Mouse (Mus musculus): Measurements from ENCODE around the gene Pard3. TPM values are rescaled to one million over a fixed set of nuclear protein-coding genes. Genes with fewer than 3 reads are reported as not detected.
"Not testable (repeated sequence)": the region's sequence is repeated elsewhere in the genome, so short reads cannot be mapped to it uniquely, and the experiment has no call there.

Pard3 gene
- polyA plus RNA-seq, 1 experiment from 2014 or later: 12.7 TPM

- 55% methylated on average over 3 of the region's 3 CpGs for WGBS
- ATAC-seq (replicated peaks; ENCODE audit: extremely low read depth, insufficient read depth, low FRiP score): no peak
- Histone ChIP-seq H3K9ac (ENCODE audit: low read length) (no peak overlapping the region), H3K4me2 (ENCODE audit: low read depth, low read length) (no peak overlapping the region), H3K4me3 (ENCODE audit: low read length) (no peak overlapping the region), H3K27me3 (ENCODE audit: control insufficient read depth, insufficient read depth, low read length) (no peaks in the 10 kb centered on the region), H3K36me3 (ENCODE audit: control insufficient read depth, insufficient read depth) (no peaks in the 10 kb centered on the region), H3K9me3 (replicated peaks; ENCODE audit: control insufficient read depth, low read length) (no peaks in the 10 kb centered on the region), H3K27ac (ENCODE audit: low read length) (no peak overlapping the region), H3K4me1 (ENCODE audit: control insufficient read depth, insufficient read depth, low read length) (peaks cover 14% of the 10 kb centered on the region)
These were observed 95.8 kb downstream of the Pard3 start for GRCm38 (mm10) chr8:127159421-127159966.

GRCm38 (mm10) chr8:127161854-127162253 lies 98.2 kb downstream of the Pard3 start:
- ATAC-seq (replicated peaks; ENCODE audit: extremely low read depth, insufficient read depth, low FRiP score): no peak
- no peaks in the 10 kb centered on the region for H3K36me3 ChIP-seq (ENCODE audit: control insufficient read depth, insufficient read depth)

GRCm38 (mm10) chr8:127162821-127163220 lies 99.1 kb downstream of the Pard3 start:
- 71% methylated on average over 1 of the region's 1 CpGs for WGBS
- H3K4me3 ChIP-seq (ENCODE audit: low read length): no peak overlapping the region
- no peak overlapping the region for H3K4me2 ChIP-seq (ENCODE audit: low read depth, low read length)
- H3K4me1 ChIP-seq (ENCODE audit: control insufficient read depth, insufficient read depth, low read length): peaks cover 4% of the 10 kb centered on the region; the same call in 1 of the 2 replicates
- H3K27me3 ChIP-seq (ENCODE audit: control insufficient read depth, insufficient read depth, low read length): no peaks in the 10 kb centered on the region
- no peak for ATAC-seq (replicated peaks; ENCODE audit: extremely low read depth, insufficient read depth, low FRiP score)
- no peaks in the 10 kb centered on the region for H3K36me3 ChIP-seq (ENCODE audit: control insufficient read depth, insufficient read depth)
- H3K9ac ChIP-seq (ENCODE audit: low read length): no peak overlapping the region
- no peaks in the 10 kb centered on the region for H3K9me3 ChIP-seq (replicated peaks; ENCODE audit: control insufficient read depth, low read length)
- H3K27ac ChIP-seq (ENCODE audit: low read length): no peak overlapping the region

More at GRCm38 (mm10) chr8:127161854-127162253, 98.2 kb downstream of the Pard3 start:
- no peaks in the 10 kb centered on the region for H3K27me3 ChIP-seq (ENCODE audit: control insufficient read depth, insufficient read depth, low read length)
- H3K27ac ChIP-seq (ENCODE audit: low read length): no peak overlapping the region
- H3K9ac ChIP-seq (ENCODE audit: low read length): no peak overlapping the region
- no peak overlapping the region for H3K4me3 ChIP-seq (ENCODE audit: low read length)
- H3K9me3 ChIP-seq (replicated peaks; ENCODE audit: control insufficient read depth, low read length): no peaks in the 10 kb centered on the region
- WGBS: 83% methylated on average over 7 of the region's 7 CpGs
- H3K4me1 ChIP-seq (ENCODE audit: control insufficient read depth, insufficient read depth, low read length): peaks cover 11% of the 10 kb centered on the region
- H3K4me2 ChIP-seq (ENCODE audit: low read depth, low read length): no peak overlapping the region

GRCm38 (mm10) chr8:127164326-127165280 lies 100.9 kb downstream of the Pard3 start:
- no peak for ATAC-seq (replicated peaks; ENCODE audit: extremely low read depth, insufficient read depth, low FRiP score)
- Histone ChIP-seq H3K4me3 (ENCODE audit: low read length) (no peak overlapping the region), H3K9me3 (replicated peaks; ENCODE audit: control insufficient read depth, low read length) (no peaks in the 10 kb centered on the region), H3K4me1 (ENCODE audit: control insufficient read depth, insufficient read depth, low read length) (peaks cover 4% of the 10 kb centered on the region; the same call in 1 of the 2 replicates), H3K27ac (ENCODE audit: low read length) (no peak overlapping the region), H3K9ac (ENCODE audit: low read length) (no peak overlapping the region), H3K27me3 (ENCODE audit: control insufficient read depth, insufficient read depth, low read length) (no peaks in the 10 kb centered on the region), H3K4me2 (ENCODE audit: low read depth, low read length) (no peak overlapping the region), H3K36me3 (ENCODE audit: control insufficient read depth, insufficient read depth) (no peaks in the 10 kb centered on the region)
- whole genome bisulfite sequencing: 91% methylated on average over 12 of the region's 12 CpGs

GRCm38 (mm10) chr8:127168496-127168895 lies 104.8 kb downstream of the Pard3 start:
- WGBS: 88% methylated on average over 2 of the region's 2 CpGs
- Histone ChIP-seq H3K9me3 (replicated peaks; ENCODE audit: control insufficient read depth, low read length) (no peaks in the 10 kb centered on the region), H3K4me1 (ENCODE audit: control insufficient read depth, insufficient read depth, low read length) (0 out of 2 replicates have a peak, but pooled peaks cover 3% of the 10 kb centered on the region), H3K9ac (ENCODE audit: low read length) (no peak overlapping the region), H3K36me3 (ENCODE audit: control insufficient read depth, insufficient read depth) (no peaks in the 10 kb centered on the region), H3K27me3 (ENCODE audit: control insufficient read depth, insufficient read depth, low read length) (no peaks in the 10 kb centered on the region), H3K4me3 (ENCODE audit: low read length) (no peak overlapping the region), H3K4me2 (ENCODE audit: low read depth, low read length) (no peak overlapping the region), H3K27ac (ENCODE audit: low read length) (no peak overlapping the region)
- ATAC-seq (replicated peaks; ENCODE audit: extremely low read depth, insufficient read depth, low FRiP score): no peak

- no peak for ATAC-seq (replicated peaks; ENCODE audit: extremely low read depth, insufficient read depth, low FRiP score)
- no peak overlapping the region for H3K27ac ChIP-seq (ENCODE audit: low read length)
- no peak overlapping the region for H3K4me3 ChIP-seq (ENCODE audit: low read length)
- H3K27me3 ChIP-seq (ENCODE audit: control insufficient read depth, insufficient read depth, low read length): no peaks in the 10 kb centered on the region
- 97% methylated on average over 5 of the region's 5 CpGs for WGBS
- 0 out of 2 replicates have a peak, but pooled peaks cover 3% of the 10 kb centered on the region for H3K4me1 ChIP-seq (ENCODE audit: control insufficient read depth, insufficient read depth, low read length)
- H3K9ac ChIP-seq (ENCODE audit: low read length): no peak overlapping the region
- H3K36me3 ChIP-seq (ENCODE audit: control insufficient read depth, insufficient read depth): no peaks in the 10 kb centered on the region
- H3K4me2 ChIP-seq (ENCODE audit: low read depth, low read length): no peak overlapping the region
- no peaks in the 10 kb centered on the region for H3K9me3 ChIP-seq (replicated peaks; ENCODE audit: control insufficient read depth, low read length)
These were observed 105.7 kb downstream of the Pard3 start for GRCm38 (mm10) chr8:127169361-127169760.

- WGBS: 57% methylated on average over 2 of the region's 2 CpGs
- not testable (repeated sequence) for H3K9me3 ChIP-seq (replicated peaks; ENCODE audit: control insufficient read depth, low read length); H3K36me3 ChIP-seq (ENCODE audit: control insufficient read depth, insufficient read depth); H3K27me3 ChIP-seq (ENCODE audit: control insufficient read depth, insufficient read depth, low read length); ATAC-seq (replicated peaks; ENCODE audit: extremely low read depth, insufficient read depth, low FRiP score); H3K4me2 ChIP-seq (ENCODE audit: low read depth, low read length); H3K9ac ChIP-seq (ENCODE audit: low read length); H3K4me3 ChIP-seq (ENCODE audit: low read length); H3K27ac ChIP-seq (ENCODE audit: low read length); H3K4me1 ChIP-seq (ENCODE audit: control insufficient read depth, insufficient read depth, low read length)
These were observed 106.7 kb downstream of the Pard3 start for GRCm38 (mm10) chr8:127170372-127170771.

- no peak overlapping the region for H3K27ac ChIP-seq (ENCODE audit: low read length)
- no peak overlapping the region for H3K9ac ChIP-seq (ENCODE audit: low read length)
- H3K4me3 ChIP-seq (ENCODE audit: low read length): no peak overlapping the region
- no peak overlapping the region for H3K4me2 ChIP-seq (ENCODE audit: low read depth, low read length)
- peaks cover 8% of the 10 kb centered on the region for H3K4me1 ChIP-seq (ENCODE audit: control insufficient read depth, insufficient read depth, low read length)
- WGBS: 74% methylated on average over 3 of the region's 3 CpGs
- H3K9me3 ChIP-seq (replicated peaks; ENCODE audit: control insufficient read depth, low read length): no peaks in the 10 kb centered on the region
- ATAC-seq (replicated peaks; ENCODE audit: extremely low read depth, insufficient read depth, low FRiP score): no peak
- no peaks in the 10 kb centered on the region for H3K27me3 ChIP-seq (ENCODE audit: control insufficient read depth, insufficient read depth, low read length)
- no peaks in the 10 kb centered on the region for H3K36me3 ChIP-seq (ENCODE audit: control insufficient read depth, insufficient read depth)
These were observed 107.2 kb downstream of the Pard3 start for GRCm38 (mm10) chr8:127170930-127171329.

- no peak overlapping the region for H3K9ac ChIP-seq (ENCODE audit: low read length)
- no peak overlapping the region for H3K4me3 ChIP-seq (ENCODE audit: low read length)
- peaks cover 8% of the 10 kb centered on the region for H3K4me1 ChIP-seq (ENCODE audit: control insufficient read depth, insufficient read depth, low read length)
- no peaks in the 10 kb centered on the region for H3K27me3 ChIP-seq (ENCODE audit: control insufficient read depth, insufficient read depth, low read length)
- no peaks in the 10 kb centered on the region for H3K36me3 ChIP-seq (ENCODE audit: control insufficient read depth, insufficient read depth)
- no peak for ATAC-seq (replicated peaks; ENCODE audit: extremely low read depth, insufficient read depth, low FRiP score)
- H3K9me3 ChIP-seq (replicated peaks; ENCODE audit: control insufficient read depth, low read length): no peaks in the 10 kb centered on the region
- H3K27ac ChIP-seq (ENCODE audit: low read length): no peak overlapping the region
- no peak overlapping the region for H3K4me2 ChIP-seq (ENCODE audit: low read depth, low read length)
- 87% methylated on average over 5 of the region's 5 CpGs for WGBS
These were observed 109.8 kb downstream of the Pard3 start for GRCm38 (mm10) chr8:127173483-127173882.
